Mouse (Mus musculus) layer of hippocampus, adult 18-20 months (tissue): ENCODE data around the gene Ccdc188. TPM values are rescaled to one million over a fixed set of nuclear protein-coding genes. Genes with fewer than 3 reads are reported as not detected.

ENCODE experiments used
- DNase-seq, 2 experiments: peaks; one replicate each; pipeline ENCODE4 v3.0.0; 2022; ENCODE audit warnings: low spot score in 2 of 2
- total RNA-seq, 2 experiments: library from RNA; stranded (reverse); gene quantifications; 2 replicates each; pipeline ENCODE4 v1.2.3; 2021

The Ccdc188 gene
- total RNA-seq, 2 experiments from 2014 or later, result not detected

- DNase-seq, result no peak
Measured at GRCm38 (mm10) chr16:18201620-18202019, 16.1 kb upstream of the Ccdc188 start.

- DNase-seq, result no peak
Measured at GRCm38 (mm10) chr16:18202061-18202460, 15.6 kb upstream of the Ccdc188 start.

- no peak for DNase-seq
Measured at GRCm38 (mm10) chr16:18203430-18204091, 14.1 kb upstream of the Ccdc188 start.

GRCm38 (mm10) chr16:18210701-18211416, 6.8 kb upstream of the Ccdc188 start:
- peak in 1 of 2 experiments; percentile 89 for DNase-seq

GRCm38 (mm10) chr16:18211417-18212171, 6.1 kb upstream of the Ccdc188 start:
- peak; percentile 85 to 97 for DNase-seq

GRCm38 (mm10) chr16:18213689-18214088, 4.0 kb upstream of the Ccdc188 start:
- DNase-seq, result peak; percentile 69 to 71

GRCm38 (mm10) chr16:18214858-18215257, 2.8 kb upstream of the Ccdc188 start:
- no peak for DNase-seq

GRCm38 (mm10) chr16:18218580-18218996, 909 bp downstream of the Ccdc188 start:
- DNase-seq, result no peak

GRCm38 (mm10) chr16:18220001-18220400, 2.3 kb downstream of the Ccdc188 start:
- no peak for DNase-seq

GRCm38 (mm10) chr16:18220856-18221542, 3.3 kb downstream of the Ccdc188 start:
- no peak for DNase-seq

- no peak for DNase-seq
Measured at GRCm38 (mm10) chr16:18221543-18221898, 3.8 kb downstream of the Ccdc188 start.

GRCm38 (mm10) chr16:18222188-18222587, 4.5 kb downstream of the Ccdc188 start:
- no peak for DNase-seq

- DNase-seq, result no peak
Measured at GRCm38 (mm10) chr16:18227187-18227586, 9.5 kb downstream of the Ccdc188 start.

- no peak for DNase-seq
Measured at GRCm38 (mm10) chr16:18227897-18228422, 10.3 kb downstream of the Ccdc188 start.

- no peak for DNase-seq
Measured at GRCm38 (mm10) chr16:18228856-18229255, 11.2 kb downstream of the Ccdc188 start.

- peak; percentile 83 to 88 for DNase-seq
Measured at GRCm38 (mm10) chr16:18229622-18230021, 11.9 kb downstream of the Ccdc188 start.

- no peak for DNase-seq
Measured at GRCm38 (mm10) chr16:18230617-18231016, 12.9 kb downstream of the Ccdc188 start.

GRCm38 (mm10) chr16:18231047-18231446, 13.4 kb downstream of the Ccdc188 start:
- DNase-seq, result no peak

- DNase-seq, result no peak
Measured at GRCm38 (mm10) chr16:18231451-18231850, 13.8 kb downstream of the Ccdc188 start.

- DNase-seq, result no peak
Measured at GRCm38 (mm10) chr16:18233451-18233850, 15.8 kb downstream of the Ccdc188 start.
